Mouse (Mus musculus): ENCODE measurements around the gene Wdr83.
A peak's percentile ranks its signal among the peaks of the same experiment; 100 is the strongest.
"Not testable (repeated sequence)": the region's sequence is repeated elsewhere in the genome, so short reads cannot be mapped to it uniquely, and the experiment has no call there.

Gene Wdr83

GRCm38 (mm10) chr8:85081216-85081555 is at the start of gene Wdr83:
Gene Wdr83 (minus strand): TSS chr8:85081306.
- no peak for ATAC-seq (ENCODE audit: insufficient number of reproducible peaks, low FRiP score, low TSS enrichment)

DNA sequence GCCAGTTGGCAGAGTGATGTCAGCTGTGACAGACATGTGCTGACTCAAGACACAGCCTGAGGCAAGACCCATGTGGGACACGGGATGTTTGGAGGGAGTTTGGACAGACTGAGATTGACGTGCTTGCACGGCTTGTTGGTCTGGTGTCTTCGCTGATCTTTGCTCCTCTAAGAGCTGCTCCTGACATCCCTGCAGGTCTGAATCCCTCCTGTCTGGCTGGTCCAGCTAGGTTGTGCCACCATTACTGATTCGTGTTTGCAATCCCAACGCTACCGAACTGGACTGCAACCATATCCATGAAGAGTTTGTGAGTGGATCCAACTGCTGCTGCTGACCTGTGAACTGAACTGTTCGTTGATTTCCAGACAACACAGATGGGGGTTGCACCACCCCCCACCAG is 42.6 kb upstream of the Wdr83 start:
- no peak for ATAC-seq (ENCODE audit: insufficient number of reproducible peaks, low FRiP score, low TSS enrichment)

DNA sequence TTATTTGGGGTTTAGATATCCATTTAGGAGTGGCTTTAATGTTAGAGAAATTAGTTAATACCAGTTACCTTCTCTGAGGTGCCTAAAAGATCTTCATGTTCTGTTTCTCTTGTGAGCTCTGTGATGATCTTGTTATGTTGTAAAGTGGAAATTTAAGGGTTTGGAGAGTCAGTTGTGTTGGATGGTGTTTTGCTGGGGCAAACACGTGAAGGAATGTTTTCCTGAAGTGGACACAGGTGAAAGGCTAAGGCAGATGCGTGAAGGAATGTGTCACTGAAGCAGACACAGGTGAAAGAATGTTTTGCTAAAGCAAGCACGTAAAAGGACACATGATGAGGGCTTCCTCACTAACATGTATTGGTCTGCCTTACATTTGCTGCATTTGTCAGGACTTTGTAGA is 41.9 kb upstream of the Wdr83 start, which contains the start of gene Zfp791:
TSS of gene Zfp791 (minus strand) at position 101 of the 400 bp plus-strand sequence.
- ATAC-seq (ENCODE audit: insufficient number of reproducible peaks, low FRiP score, low TSS enrichment): no peak

- not testable (repeated sequence) for ATAC-seq (ENCODE audit: insufficient number of reproducible peaks, low FRiP score, low TSS enrichment)
Measured at GRCm38 (mm10) chr8:85120251-85120650, 39.1 kb upstream of the Wdr83 start.

GRCm38 (mm10) chr8:85119052-85119981 is 38.2 kb upstream of the Wdr83 start:
- peak; percentile 96 for ATAC-seq (ENCODE audit: insufficient number of reproducible peaks, low FRiP score, low TSS enrichment)

GRCm38 (mm10) chr8:85116984-85117383 is 35.9 kb upstream of the Wdr83 start:
- ATAC-seq (ENCODE audit: insufficient number of reproducible peaks, low FRiP score, low TSS enrichment): no peak

DNA sequence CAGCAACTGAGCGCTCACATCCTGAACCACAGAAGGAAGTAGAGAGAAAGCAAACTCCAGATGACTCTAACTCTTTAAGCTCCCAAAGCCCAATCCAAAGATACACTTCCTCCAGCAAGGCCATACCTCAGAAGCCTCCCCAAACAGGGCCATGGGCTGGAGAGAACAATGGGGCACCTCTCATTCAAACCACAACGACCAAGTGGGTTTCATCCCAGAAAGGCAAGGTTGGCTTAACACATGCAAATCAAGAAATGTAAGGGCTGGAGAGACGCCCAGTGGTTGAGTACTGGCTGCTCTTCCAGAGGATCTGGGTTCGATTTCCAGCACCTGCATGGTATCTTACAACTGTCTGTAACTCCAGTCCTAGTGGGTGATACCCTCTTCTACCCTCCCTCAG is 34.4 kb upstream of the Wdr83 start:
- no peak for ATAC-seq (ENCODE audit: insufficient number of reproducible peaks, low FRiP score, low TSS enrichment)

DNA sequence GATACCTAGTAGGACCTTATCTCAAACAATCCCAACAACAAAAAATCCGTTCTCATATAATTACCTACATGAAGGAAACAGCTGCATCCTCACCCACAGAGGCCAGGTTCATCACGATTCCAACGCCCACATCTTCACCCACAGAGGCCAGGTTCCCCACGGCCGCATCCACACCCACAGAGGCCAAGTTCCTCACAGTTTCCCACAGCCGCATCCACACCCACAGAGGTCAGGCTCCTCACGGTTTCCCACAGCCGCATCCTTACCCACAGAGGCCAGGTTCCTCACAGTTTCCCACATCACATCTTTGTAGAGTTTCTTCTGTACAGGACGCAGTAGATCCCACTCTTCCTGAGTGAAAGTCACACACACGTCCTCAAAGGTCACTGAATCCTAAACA is 32.1 kb upstream of the Wdr83 start:
- no peak for ATAC-seq (ENCODE audit: insufficient number of reproducible peaks, low FRiP score, low TSS enrichment)

- ATAC-seq (ENCODE audit: insufficient number of reproducible peaks, low FRiP score, low TSS enrichment): no peak
Measured at GRCm38 (mm10) chr8:85100076-85100665, 19.1 kb upstream of the Wdr83 start.

DNA sequence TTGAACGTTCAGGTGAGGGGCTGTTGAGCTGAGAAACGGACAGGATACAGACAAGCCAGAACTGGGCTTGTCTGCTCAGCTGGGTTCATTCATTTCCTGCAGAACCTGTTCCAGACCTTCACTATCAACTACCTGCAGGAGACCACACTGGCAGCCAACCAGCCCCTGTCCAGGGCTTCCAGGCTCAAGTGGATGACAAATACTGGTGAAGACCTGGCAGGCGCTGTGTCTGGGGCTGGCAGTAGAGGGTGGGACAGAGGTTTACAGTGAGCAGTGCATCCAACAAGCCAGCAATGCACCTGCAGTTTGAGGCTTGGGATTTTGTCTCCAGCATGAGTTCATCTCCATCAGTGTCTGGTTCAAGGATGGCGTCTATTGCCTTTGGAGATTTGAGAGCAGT is 15.7 kb upstream of the Wdr83 start:
- ATAC-seq (ENCODE audit: insufficient number of reproducible peaks, low FRiP score, low TSS enrichment): no peak

GRCm38 (mm10) chr8:85096196-85096595 is 15.1 kb upstream of the Wdr83 start:
- no peak for ATAC-seq (ENCODE audit: insufficient number of reproducible peaks, low FRiP score, low TSS enrichment)

GRCm38 (mm10) chr8:85095566-85095965 is 14.5 kb upstream of the Wdr83 start:
- no peak for ATAC-seq (ENCODE audit: insufficient number of reproducible peaks, low FRiP score, low TSS enrichment)

- no peak for ATAC-seq (ENCODE audit: insufficient number of reproducible peaks, low FRiP score, low TSS enrichment)
Measured at GRCm38 (mm10) chr8:85095051-85095450, 13.9 kb upstream of the Wdr83 start.

GRCm38 (mm10) chr8:85091526-85092090 is 10.5 kb upstream of the Wdr83 start:
- ATAC-seq (ENCODE audit: insufficient number of reproducible peaks, low FRiP score, low TSS enrichment): no peak

- ATAC-seq (ENCODE audit: insufficient number of reproducible peaks, low FRiP score, low TSS enrichment): no peak
Measured at GRCm38 (mm10) chr8:85090856-85091255, 9.8 kb upstream of the Wdr83 start.

DNA sequence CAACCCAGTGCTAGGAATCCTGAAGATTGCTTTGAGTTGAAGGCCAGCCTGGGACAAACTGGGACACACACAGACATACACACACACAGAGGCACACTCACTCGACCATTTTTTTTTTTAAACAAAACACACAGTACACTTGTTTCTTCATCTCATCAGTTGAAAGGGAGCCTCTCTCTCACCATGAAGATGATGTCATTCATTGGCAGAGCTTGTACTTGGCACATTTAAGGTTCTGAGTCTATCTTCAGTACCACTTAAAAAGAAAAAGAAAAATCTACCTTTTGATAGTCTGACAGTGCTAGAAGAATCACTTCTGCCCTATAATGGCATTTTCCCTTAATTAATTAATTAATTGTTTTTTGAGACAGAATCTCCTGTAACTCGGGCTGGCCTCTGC is 7.7 kb upstream of the Wdr83 start:
- ATAC-seq (ENCODE audit: insufficient number of reproducible peaks, low FRiP score, low TSS enrichment): no peak

- no peak for ATAC-seq (ENCODE audit: insufficient number of reproducible peaks, low FRiP score, low TSS enrichment)
Measured at GRCm38 (mm10) chr8:85086238-85086637, 5.1 kb upstream of the Wdr83 start.

- ATAC-seq (ENCODE audit: insufficient number of reproducible peaks, low FRiP score, low TSS enrichment): no peak
Measured at GRCm38 (mm10) chr8:85084633-85085032, 3.5 kb upstream of the Wdr83 start.

DNA sequence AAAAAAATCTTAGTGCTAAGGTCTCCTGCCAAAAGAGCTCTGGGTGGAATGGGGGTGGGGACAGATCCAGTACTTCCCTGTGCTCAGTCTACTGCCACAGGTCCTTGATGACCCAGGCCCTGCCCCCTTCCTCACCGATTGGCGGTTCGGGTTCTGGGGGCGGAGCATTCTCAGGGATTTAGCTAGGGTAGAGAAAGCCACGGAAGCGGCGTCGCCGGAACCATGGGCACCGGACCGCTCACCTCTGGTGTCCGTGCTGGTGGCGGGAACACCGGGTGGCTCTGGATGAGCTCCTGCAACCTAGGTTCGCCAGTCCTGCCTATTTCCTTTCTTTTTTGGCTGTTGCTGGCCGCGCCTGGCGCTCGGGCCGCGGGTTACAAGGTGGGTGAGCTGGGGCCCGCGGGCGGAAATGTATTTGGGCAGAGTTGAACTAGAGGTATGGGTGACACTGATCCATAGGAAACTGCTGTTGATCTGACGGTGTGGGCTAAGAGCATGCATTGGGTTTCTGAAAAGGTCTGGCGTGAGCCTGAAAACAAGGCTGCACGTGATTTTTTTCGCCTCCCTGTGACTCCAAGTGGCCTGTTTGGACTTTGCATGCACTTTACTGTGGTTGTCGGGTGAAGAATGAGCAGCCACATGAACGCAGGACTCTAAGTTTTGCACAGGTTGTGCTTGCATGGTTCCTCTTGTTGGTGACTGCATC is 2.2 kb upstream of the Wdr83 start, which contains the start of gene Man2b1:
TSS of gene Man2b1 (plus strand) at position 163 of the 706 bp plus-strand sequence.
- peak; percentile 93 for ATAC-seq (ENCODE audit: insufficient number of reproducible peaks, low FRiP score, low TSS enrichment)

- not testable (repeated sequence) for ATAC-seq (ENCODE audit: insufficient number of reproducible peaks, low FRiP score, low TSS enrichment)
Measured at GRCm38 (mm10) chr8:85082169-85082568, 1.1 kb upstream of the Wdr83 start.
